In the genomic region with DNA sequence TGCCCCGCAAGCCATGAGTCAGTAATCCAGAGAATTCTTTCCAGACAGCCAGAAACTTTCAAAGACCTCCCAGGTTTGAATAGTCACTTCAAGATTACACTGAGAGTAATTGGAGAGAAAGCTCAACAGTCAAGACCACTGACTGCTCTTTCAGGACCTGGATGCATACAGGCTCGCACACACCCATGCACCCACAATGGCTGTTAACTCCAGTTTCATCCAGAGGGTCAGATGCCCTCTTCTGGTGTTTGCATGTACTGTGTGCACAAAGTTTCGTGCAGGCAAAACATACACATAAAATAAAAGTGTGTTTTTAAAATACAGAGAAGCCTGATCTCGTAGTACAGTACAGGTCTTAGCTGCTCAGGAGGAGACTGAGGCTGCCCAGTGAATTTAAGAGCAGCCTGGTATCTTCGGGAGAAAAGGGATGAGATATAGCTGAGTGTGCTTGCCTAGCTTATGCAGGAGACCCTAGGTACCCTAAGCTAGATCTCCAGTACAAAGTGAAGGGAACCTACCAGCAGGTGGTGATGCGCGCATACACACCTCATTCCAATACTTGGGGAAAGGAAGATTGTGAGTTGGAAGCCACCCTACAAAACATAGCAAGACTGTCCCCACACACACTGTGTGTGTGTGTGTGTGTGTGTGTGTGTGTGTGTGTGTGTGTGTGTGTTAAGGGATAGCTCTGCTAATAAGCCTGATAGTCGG, we compare ENCODE assay signal across 11 mouse cellular contexts. TPM values are rescaled to one million over a fixed set of nuclear protein-coding genes. Genes with fewer than 3 reads are reported as not detected.
A peak's percentile ranks its signal among the peaks of the same experiment; 100 is the strongest.
DNase-seq lines count a peak whose midpoint lies in the region; ATAC-seq and TF ChIP-seq lines count a peak whose summit lies in the region.
"Had no signal": no experiment of that assay in that cellular context is flagged by ENCODE, and none has a peak within 500 bp of the region (broad histone marks: within the 10 kb centered on the region; RNA-seq: fewer than 3 reads in every experiment).

No protein-coding gene starts in this region.

- peak; percentile 58 for TF ChIP-seq CTCF in heart, adult 2 months (IDR thresholded peaks at IDR 0.05)

- H3K4me1 ChIP-seq in heart, adult 2 months (ENCODE audit: control insufficient read depth, insufficient read depth, low read length): peaks cover 21% of the 10 kb centered on the region
- peaks cover 92% of the 10 kb centered on the region for H3K4me1 ChIP-seq in limb, embryonic 12.5 days (replicated peaks)
- H3K4me1 ChIP-seq in limb, embryonic 10.5 days: peaks cover 80% of the 10 kb centered on the region
- peaks cover 65% of the 10 kb centered on the region for H3K4me1 ChIP-seq in intestine, embryonic 16.5 days (ENCODE audit: control insufficient read depth, insufficient read depth, low read length)

- TF ChIP-seq POLR2A in heart, adult 2 months (IDR thresholded peaks at IDR 0.05; ENCODE audit: insufficient read depth, low read depth, low read length): no peak

- TF ChIP-seq EP300 in heart, adult 2 months (IDR thresholded peaks at IDR 0.05; ENCODE audit: insufficient read depth, low read depth, low read length): no peak

- no peak overlapping the region for H3K27ac ChIP-seq in heart, adult 2 months
- H3K27ac ChIP-seq in limb, embryonic 12.5 days: 0 out of 2 replicates have a peak overlapping the region, but pooled peaks have one; percentile 25
- no peak overlapping the region for H3K27ac ChIP-seq in limb, embryonic 10.5 days
- H3K27ac ChIP-seq in intestine, embryonic 16.5 days (ENCODE audit: low read length): peak overlapping the region; percentile 72
- H3K27ac ChIP-seq: hindbrain, embryonic 15.5 days had no signal

- no peak overlapping the region for H3K9ac ChIP-seq in heart, adult 2 months (ENCODE audit: low read depth, low read length)
- H3K9ac ChIP-seq in limb, embryonic 12.5 days (replicated peaks): no peak overlapping the region
- H3K9ac ChIP-seq in intestine, embryonic 16.5 days (ENCODE audit: low read depth, low read length): no peak overlapping the region
- H3K9ac ChIP-seq: hindbrain, embryonic 15.5 days had no signal

- DNase-seq in heart, adult 2 months: no peak
- no peak for DNase-seq in heart, postnatal 4 days
- DNase-seq in limb, embryonic 10.5 days (ENCODE audit: low spot score): no peak
- peak; percentile 57 for DNase-seq in NIH3T3 (ENCODE audit: low read depth)
- no peak for DNase-seq in frontal cortex, postnatal 36 days (ENCODE audit: low spot score in 2 of 2)
- DNase-seq in left cerebral cortex, postnatal 25 days (ENCODE audit: low spot score in 2 of 2): no peak
- DNase-seq: cerebellum, adult 11-12 months had no signal

- peaks cover 16% of the 10 kb centered on the region for H3K79me2 ChIP-seq in heart, adult 2 months (replicated peaks; ENCODE audit: control insufficient read depth, insufficient read depth, low read length)

- no peaks in the 10 kb centered on the region for H3K27me3 ChIP-seq in heart, adult 2 months (ENCODE audit: control insufficient read depth, insufficient read depth, low read length)
- no peaks in the 10 kb centered on the region for H3K27me3 ChIP-seq in limb, embryonic 12.5 days
- no peaks in the 10 kb centered on the region for H3K27me3 ChIP-seq in limb, embryonic 10.5 days (ENCODE audit: low read depth, poor library complexity, severe bottlenecking)
- no peaks in the 10 kb centered on the region for H3K27me3 ChIP-seq in intestine, embryonic 16.5 days (replicated peaks; ENCODE audit: control insufficient read depth, insufficient read depth, low read length)
- H3K27me3 ChIP-seq: hindbrain, embryonic 15.5 days had no signal

- no peak for ATAC-seq in limb, embryonic 12.5 days (ENCODE audit: insufficient number of reproducible peaks, insufficient read depth, low FRiP score, low TSS enrichment, low read depth)
- no peak for ATAC-seq in intestine, embryonic 16.5 days

- intact Hi-C loops in heart, adult 2 months (cut with DNase I): no loop called here
- intact Hi-C loops in left cerebral cortex, postnatal 25 days (cut with DNase I): no loop called here

- no peak overlapping the region for H3K4me3 ChIP-seq in heart, adult 2 months
- no peak overlapping the region for H3K4me3 ChIP-seq in limb, embryonic 12.5 days (replicated peaks)
- no peak overlapping the region for H3K4me3 ChIP-seq in limb, embryonic 10.5 days
- no peak overlapping the region for H3K4me3 ChIP-seq in intestine, embryonic 16.5 days (ENCODE audit: low read length)
- H3K4me3 ChIP-seq: hindbrain, embryonic 15.5 days had no signal

- WGBS in heart, adult 2 months: 77% methylated on average over 8 of the region's 8 CpGs
- 80% methylated on average over 8 of the region's 8 CpGs for WGBS in limb, embryonic 12.5 days
- WGBS in limb, embryonic 10.5 days: 87% methylated on average over 8 of the region's 8 CpGs
- WGBS in intestine, embryonic 16.5 days: 70% methylated on average over 8 of the region's 8 CpGs

- no peaks in the 10 kb centered on the region for H3K9me3 ChIP-seq in limb, embryonic 12.5 days
- no peaks in the 10 kb centered on the region for H3K9me3 ChIP-seq in limb, embryonic 10.5 days (replicated peaks)
- H3K9me3 ChIP-seq in intestine, embryonic 16.5 days (ENCODE audit: control insufficient read depth, low read length): no peaks in the 10 kb centered on the region
- H3K9me3 ChIP-seq: hindbrain, embryonic 15.5 days had no signal

- H3K4me2 ChIP-seq in limb, embryonic 12.5 days: no peak overlapping the region
- H3K4me2 ChIP-seq in intestine, embryonic 16.5 days (ENCODE audit: low read depth, low read length): 0 out of 2 replicates have a peak overlapping the region, but pooled peaks have one; percentile 15
- H3K4me2 ChIP-seq: hindbrain, embryonic 15.5 days had no signal

- H3K36me3 ChIP-seq in heart, adult 2 months (ENCODE audit: control insufficient read depth, insufficient read depth, low read length): no peaks in the 10 kb centered on the region
- no peaks in the 10 kb centered on the region for H3K36me3 ChIP-seq in limb, embryonic 12.5 days
- H3K36me3 ChIP-seq in limb, embryonic 10.5 days: peaks cover 35% of the 10 kb centered on the region
- no peaks in the 10 kb centered on the region for H3K36me3 ChIP-seq in intestine, embryonic 16.5 days (ENCODE audit: control insufficient read depth, insufficient read depth, low read length)
- H3K36me3 ChIP-seq: hindbrain, embryonic 15.5 days had no signal

RNA-seq across cellular contexts. Expression of a gene that starts 9.8 kb away (rescaled TPM):
- total RNA-seq in heart, adult 2 months (2021): 1 to 10 TPM; 1.1 to 1.3 TPM
- polyA plus RNA-seq in heart, adult 2 months (2012; rRNA removed): 2.0 and 2.2 TPM in 2 replicates
- total RNA-seq in heart, postnatal 4 days (2021): 10 to 100 TPM; 10.2 to 10.6 TPM
- polyA plus RNA-seq in limb, embryonic 12.5 days (2016; fragmentation: Nextera tagmentation; extraction: Ambion mirVana): 112 and 123 TPM in 2 replicates
- polyA plus RNA-seq in limb, embryonic 10.5 days (2016; fragmentation: Nextera tagmentation; extraction: Ambion mirVana): 47.7 and 64.4 TPM in 2 replicates
- polyA plus RNA-seq in intestine, embryonic 16.5 days (2015; fragmentation: Nextera tagmentation; extraction: Ambion mirVana): 47.3 and 47.6 TPM in 2 replicates
- 10 to 100 TPM; 37.1 to 42.0 TPM for total RNA-seq in left cerebral cortex, postnatal 25 days (2021)
- total RNA-seq: neutrophil, adult 5-6 weeks had no signal

RNA-seq across cellular contexts. Expression of a gene that starts 10.8 kb away (rescaled TPM):
- 10 to 100 TPM; 28.1 to 28.3 TPM for total RNA-seq in heart, adult 2 months (2021)
- 22.8 and 28.5 TPM in 2 replicates for polyA plus RNA-seq in heart, adult 2 months (2012; rRNA removed)
- total RNA-seq in heart, postnatal 4 days (2021): 10 to 100 TPM; 56.0 to 65.3 TPM
- polyA plus RNA-seq in limb, embryonic 12.5 days (2016; fragmentation: Nextera tagmentation; extraction: Ambion mirVana): 105 and 110 TPM in 2 replicates
- polyA plus RNA-seq in limb, embryonic 10.5 days (2016; fragmentation: Nextera tagmentation; extraction: Ambion mirVana): 145 TPM in 2 replicates
- 78.3 and 80.2 TPM in 2 replicates for polyA plus RNA-seq in intestine, embryonic 16.5 days (2015; fragmentation: Nextera tagmentation; extraction: Ambion mirVana)
- total RNA-seq in left cerebral cortex, postnatal 25 days (2021): 10 to 100 TPM; 23.3 to 24.3 TPM

Comparison
In these comparisons a context has a peak if more than half of its experiments do, and no peak if none do; other contexts are left out.
1. H3K27ac ChIP-seq: peak in limb, embryonic 12.5 days (single experiment) and intestine, embryonic 16.5 days (single experiment); none in heart, adult 2 months (single experiment) and limb, embryonic 10.5 days (single experiment).
2. RNA of a gene that starts 9.8 kb away (polyA plus RNA-seq): 112 to 123 TPM in limb, embryonic 12.5 days, 47.7 to 64.4 TPM in limb, embryonic 10.5 days and 47.3 to 47.6 TPM in intestine, embryonic 16.5 days; 2.0 to 2.2 TPM in heart, adult 2 months; every median in the first group is over 10 times any median in the second.